Mouse (Mus musculus) midbrain, embryonic 11.5 days (tissue): ENCODE results near the gene CK137956. TPM values are rescaled to one million over a fixed set of nuclear protein-coding genes. Genes with fewer than 3 reads are reported as not detected.

Experiments
- ATAC-seq: fragments of 200-750 bp; cut with Nextera tagmentation; 2 replicates; pipeline ENCODE4 v1.8.0; 2017; ENCODE audit warnings: moderate TSS enrichment, moderate library complexity; ENCODE audit not compliant: low FRiP score
- DNase-seq: peaks from one replicate; pipeline ENCODE4 v3.0.0; 2015; ENCODE audit warnings: low spot score; ENCODE audit errors: missing footprints
- H3K27ac ChIP-seq: fragments of 300-500 bp; sonication (generic); 2 replicates; pipeline ENCODE4 v1.5.1; 2014; ENCODE audit warnings: low read depth, low read length
- H3K27me3 ChIP-seq: fragments of 300-500 bp; sonication (generic); 2 replicates; pipeline ENCODE4 v1.6.1; 2014; ENCODE audit warnings: mild to moderate bottlenecking, low read length, moderate library complexity, mixed read lengths; ENCODE audit not compliant: control insufficient read depth, insufficient read depth
- H3K36me3 ChIP-seq: fragments of 300-500 bp; sonication (generic); 2 replicates; pipeline ENCODE4 v1.6.1; 2014; ENCODE audit warnings: mild to moderate bottlenecking, low read length, moderate library complexity, mixed read lengths; ENCODE audit not compliant: control insufficient read depth, insufficient read depth
- H3K4me1 ChIP-seq: fragments of 300-500 bp; sonication (generic); 2 replicates; pipeline ENCODE4 v1.6.1; 2014; ENCODE audit warnings: low read length; ENCODE audit not compliant: control insufficient read depth, insufficient read depth
- H3K4me2 ChIP-seq: fragments of 300-500 bp; sonication (generic); 2 replicates; pipeline ENCODE4 v1.6.1; 2014; ENCODE audit warnings: mild to moderate bottlenecking, moderate library complexity
- H3K4me3 ChIP-seq: fragments of 300-500 bp; sonication (generic); 2 replicates; pipeline ENCODE4 v1.5.1; 2014; ENCODE audit warnings: low read depth, low read length
- H3K9ac ChIP-seq: fragments of 300-500 bp; sonication (generic); 2 replicates; pipeline ENCODE4 v1.6.1; 2014; ENCODE audit warnings: low read length
- H3K9me3 ChIP-seq: fragments of 300-500 bp; sonication (generic); 2 replicates; pipeline ENCODE4 v1.6.1; 2016; ENCODE audit warnings: low read length; ENCODE audit not compliant: control insufficient read depth
- WGBS: fragments of 180-500 bp; shearing (Covaris S2); extraction: QIAGEN DNeasy Blood & Tissue Kit; methylation state at CpG from one replicate; pipeline ENCODE4 v1.1.7; 2014; 5-methylcytosine and 5-hydroxymethylcytosine counted together
- polyA plus RNA-seq: library from polyadenylated mRNA; unstranded; fragments of >200 nt; fragmentation: Nextera tagmentation; extraction: Ambion mirVana; gene quantifications from 2 replicates; pipeline ENCODE4 v1.2.1, GENCODE M21; 2014

CK137956 gene
- 0.75 and 0.99 TPM in 2 replicates for polyA plus RNA-seq

- 4% methylated on average over 39 of the region's 39 CpGs for WGBS
- H3K4me2 ChIP-seq, result peak within 1 kb of the TSS; percentile 39
- DNase-seq, result peak; percentile 89
- H3K27ac ChIP-seq, result no peak within 1 kb of the TSS
- H3K4me3 ChIP-seq, result no peak within 1 kb of the TSS; the same call in 1 of the 2 replicates
- peak; percentile 69 for ATAC-seq
- H3K4me1 ChIP-seq, result peaks cover 10% of the 10 kb centered on the region
- no peaks in the 10 kb centered on the region for H3K36me3 ChIP-seq
- 0 out of 2 replicates have a peak within 1 kb of the TSS, but pooled peaks have one; percentile 12 for H3K9ac ChIP-seq
- peaks cover 9% of the 10 kb centered on the region for H3K27me3 ChIP-seq
- H3K9me3 ChIP-seq, result no peaks in the 10 kb centered on the region
Measured at GRCm38 (mm10) chr4:127970901-127971868, at the start of gene CK137956. Gene CK137956 (minus strand): TSS chr4:127970951.

DNA sequence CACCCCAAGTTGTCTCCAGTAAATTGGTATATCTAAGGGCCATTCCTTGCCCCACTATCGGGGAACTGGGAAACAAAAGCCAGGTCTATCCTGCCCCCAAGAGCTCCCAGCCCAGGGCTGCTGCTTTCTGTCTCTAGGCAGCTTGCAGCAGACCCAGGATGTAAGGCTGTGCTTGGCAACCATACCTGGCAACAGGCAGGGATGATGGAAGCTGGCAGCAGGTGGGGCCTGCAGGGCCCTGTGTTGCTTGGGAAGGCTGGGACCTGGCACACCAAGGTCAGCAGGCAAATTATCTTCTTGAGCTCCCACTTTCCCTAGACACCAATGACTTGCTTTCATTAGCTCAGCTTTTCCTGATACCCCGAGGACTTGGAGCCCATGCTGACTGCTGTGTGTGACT is 48.7 kb upstream of the CK137956 start:
- Histone ChIP-seq H3K4me1 (no peaks in the 10 kb centered on the region), H3K4me2 (no peak overlapping the region), H3K9ac (no peak overlapping the region), H3K4me3 (no peak overlapping the region), H3K36me3 (no peaks in the 10 kb centered on the region), H3K9me3 (no peaks in the 10 kb centered on the region), H3K27me3 (no peaks in the 10 kb centered on the region), H3K27ac (no peak overlapping the region)
- WGBS, result 78% methylated on average over 2 of the region's 2 CpGs
- ATAC-seq, result no peak
- DNase-seq, result no peak

DNA sequence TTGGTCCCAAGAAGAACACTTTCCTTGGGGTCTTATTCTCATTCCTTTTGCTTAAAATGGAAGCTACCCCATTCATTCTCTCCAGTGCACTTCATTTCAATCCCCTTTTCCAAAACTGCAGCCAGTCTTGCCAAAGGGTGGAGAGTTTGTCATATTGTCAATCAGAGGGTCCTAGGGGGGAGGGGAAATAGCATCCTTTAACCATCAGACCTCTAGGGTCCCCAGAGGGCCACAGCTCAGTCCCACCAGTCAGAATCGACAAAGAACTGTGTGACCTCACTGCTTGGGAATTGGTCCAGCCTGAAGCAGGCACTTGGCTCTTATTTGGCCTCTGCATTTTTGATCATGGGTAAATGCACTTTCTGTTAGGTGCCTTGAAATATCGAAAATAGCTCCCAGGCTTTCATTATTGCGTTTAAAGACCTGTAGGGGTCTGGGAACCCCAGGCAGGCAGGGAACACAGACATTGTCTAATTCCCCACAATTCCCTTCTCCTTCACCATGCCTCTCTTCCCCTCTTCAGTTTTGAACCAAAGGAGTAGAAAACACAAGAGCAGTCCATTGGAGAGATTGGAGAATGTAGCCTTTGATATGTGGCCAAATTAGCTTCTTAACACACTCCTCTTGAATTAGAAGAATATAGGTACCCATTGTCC is 34.2 kb upstream of the CK137956 start:
- H3K27ac ChIP-seq, result no peak overlapping the region
- no peaks in the 10 kb centered on the region for H3K27me3 ChIP-seq
- WGBS, result 78% methylated on average over 3 of the region's 3 CpGs
- DNase-seq (peak; percentile 61), ATAC-seq (no peak)
- H3K9me3 ChIP-seq, result no peaks in the 10 kb centered on the region
- H3K4me1 ChIP-seq, result no peaks in the 10 kb centered on the region
- H3K4me3 ChIP-seq, result no peak overlapping the region
- no peaks in the 10 kb centered on the region for H3K36me3 ChIP-seq
- no peak overlapping the region for H3K9ac ChIP-seq
- H3K4me2 ChIP-seq, result no peak overlapping the region

- DNase-seq (no peak), ATAC-seq (no peak)
- Histone ChIP-seq H3K36me3 (no peaks in the 10 kb centered on the region), H3K4me2 (no peak overlapping the region), H3K4me1 (no peaks in the 10 kb centered on the region), H3K9ac (no peak overlapping the region), H3K4me3 (no peak overlapping the region), H3K9me3 (no peaks in the 10 kb centered on the region), H3K27ac (no peak overlapping the region), H3K27me3 (no peaks in the 10 kb centered on the region)
- WGBS, result 75% methylated on average over 4 of the region's 4 CpGs
Measured at GRCm38 (mm10) chr4:128002638-128003101, 31.9 kb upstream of the CK137956 start.

DNA sequence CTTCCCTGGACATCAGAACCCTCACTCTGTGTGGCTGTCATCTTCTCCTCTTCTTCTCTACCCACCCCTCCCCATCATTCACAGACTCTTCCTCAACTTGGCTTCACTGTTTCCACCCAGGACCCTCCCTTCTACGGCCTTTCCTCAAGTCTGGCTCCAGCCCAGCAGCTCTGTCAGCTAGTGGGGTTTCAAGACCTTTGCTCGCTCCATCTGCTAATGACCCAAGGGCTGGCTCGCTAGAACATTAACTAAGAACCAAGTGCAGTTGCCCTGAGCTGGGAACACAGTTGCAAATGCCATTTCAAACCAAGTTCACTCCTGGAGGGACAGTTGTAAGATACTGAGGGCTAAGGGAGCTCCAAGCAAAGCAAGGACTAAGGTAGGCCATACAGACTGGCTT is 28.5 kb upstream of the CK137956 start:
- Histone ChIP-seq H3K9ac (no peak overlapping the region), H3K27ac (no peak overlapping the region), H3K4me1 (no peaks in the 10 kb centered on the region), H3K27me3 (no peaks in the 10 kb centered on the region), H3K4me2 (no peak overlapping the region), H3K9me3 (no peaks in the 10 kb centered on the region), H3K36me3 (no peaks in the 10 kb centered on the region), H3K4me3 (no peak overlapping the region)
- WGBS, result 84% methylated on average over 3 of the region's 3 CpGs
- no peak for DNase-seq
- no peak for ATAC-seq

- peak; percentile 91 for DNase-seq
- Histone ChIP-seq H3K27me3 (peaks cover 44% of the 10 kb centered on the region), H3K9ac (no peak overlapping the region), H3K27ac (no peak overlapping the region), H3K4me3 (peak overlapping the region; percentile 58), H3K36me3 (no peaks in the 10 kb centered on the region), H3K9me3 (no peaks in the 10 kb centered on the region), H3K4me2 (peak overlapping the region; percentile 84), H3K4me1 (peaks cover 14% of the 10 kb centered on the region; the same call in 1 of the 2 replicates)
- peak; percentile 25; the same call in 1 of the 2 replicates for ATAC-seq
- 6% methylated on average over 18 of the region's 18 CpGs for WGBS
Measured at GRCm38 (mm10) chr4:127989347-127989995, 18.7 kb upstream of the CK137956 start.

DNA sequence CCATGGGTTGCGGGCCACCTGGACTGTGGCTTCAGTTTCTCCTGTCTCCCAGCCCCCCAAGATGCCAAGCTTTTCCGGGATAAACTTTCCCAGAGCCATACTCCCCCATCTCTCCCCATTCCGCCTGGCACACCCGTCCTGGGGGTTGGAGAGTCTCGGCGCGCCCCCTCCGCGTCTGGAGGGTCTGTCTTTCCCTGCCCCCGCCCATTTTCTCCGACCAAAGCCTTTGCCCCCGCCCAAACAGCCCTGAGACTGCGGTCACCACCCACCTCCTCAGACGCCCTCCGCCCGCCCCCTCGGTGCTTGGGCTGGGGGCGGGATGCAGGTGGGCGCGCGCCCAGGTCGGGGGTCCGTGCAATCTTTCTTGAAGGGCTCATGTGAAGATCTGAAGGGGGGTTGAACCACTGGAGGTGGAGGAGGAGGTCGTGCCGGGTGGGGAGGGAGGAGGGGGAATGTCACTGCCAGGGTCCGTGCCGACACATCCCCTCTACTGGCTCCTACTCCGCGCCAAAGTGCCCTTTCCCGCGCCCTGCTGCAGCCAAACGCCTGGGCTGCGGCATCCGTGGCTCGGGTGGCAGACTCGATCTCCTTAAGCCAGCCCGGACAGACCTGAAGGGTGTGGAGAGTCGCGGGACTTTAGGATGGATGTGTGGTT is 17.9 kb upstream of the CK137956 start:
- under 1% methylated on average over 39 of the region's 39 CpGs for WGBS
- Histone ChIP-seq H3K9me3 (no peaks in the 10 kb centered on the region), H3K27ac (no peak overlapping the region), H3K4me1 (peaks cover 14% of the 10 kb centered on the region; the same call in 1 of the 2 replicates), H3K4me2 (peak overlapping the region; percentile 84), H3K4me3 (peak overlapping the region; percentile 58), H3K36me3 (no peaks in the 10 kb centered on the region), H3K27me3 (peaks cover 44% of the 10 kb centered on the region), H3K9ac (peak overlapping the region; percentile 73)
- ATAC-seq (no peak; the same call in 1 of the 2 replicates), DNase-seq (peak; percentile 91)

DNA sequence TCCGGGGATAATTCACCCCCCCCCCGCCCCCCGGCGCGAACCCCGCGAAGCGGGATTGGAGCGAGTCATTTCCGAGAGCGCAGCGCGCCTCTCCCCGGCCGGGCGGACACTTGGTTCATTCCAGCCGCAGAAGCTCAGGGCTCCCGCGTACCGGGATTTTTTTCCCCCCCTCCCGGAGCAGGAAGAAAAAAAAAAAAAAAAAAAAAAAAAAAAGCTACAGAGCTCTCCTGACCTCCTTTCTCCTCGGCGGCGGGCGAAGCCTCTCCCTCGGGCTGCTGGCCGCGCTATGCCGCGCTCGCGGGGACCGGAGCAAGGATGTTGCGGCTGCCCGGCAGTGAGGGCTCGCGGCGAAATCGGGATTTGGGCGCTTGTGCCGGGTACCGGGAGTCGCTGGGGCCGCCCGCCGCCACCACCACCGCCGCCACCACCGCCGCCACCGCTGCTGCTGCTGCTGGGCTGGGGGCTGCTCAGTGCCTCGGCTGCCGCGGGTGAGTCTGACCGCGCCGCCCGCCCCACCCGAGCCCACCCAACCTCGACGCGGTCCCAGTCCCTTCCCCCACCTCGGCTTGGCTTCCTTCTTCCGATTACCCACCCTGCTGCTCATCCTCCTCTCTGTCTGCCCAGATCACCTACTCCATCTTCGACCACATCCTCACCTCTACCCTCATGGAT is 17.2 kb upstream of the CK137956 start, which contains the start of gene Csmd2:
Csmd2 (plus strand) TSS at position 74 of the 672 bp plus-strand sequence.
- Histone ChIP-seq H3K27me3 (peaks cover 44% of the 10 kb centered on the region), H3K36me3 (no peaks in the 10 kb centered on the region), H3K9ac (peak within 1 kb of the TSS; percentile 73), H3K27ac (no peak within 1 kb of the TSS; the same call in 1 of the 2 replicates), H3K4me2 (peak within 1 kb of the TSS; percentile 84), H3K4me3 (peak within 1 kb of the TSS; percentile 58), H3K4me1 (peaks cover 14% of the 10 kb centered on the region; the same call in 1 of the 2 replicates), H3K9me3 (no peaks in the 10 kb centered on the region)
- under 1% methylated on average over 48 of the region's 65 CpGs for WGBS
- peak; percentile 51 for ATAC-seq
- DNase-seq, result peak; percentile 94
